Mouse (Mus musculus) heart, embryonic 10.5 days (tissue): Measurements from ENCODE around the gene Cyp2f2. TPM values are rescaled to one million over a fixed set of nuclear protein-coding genes. Genes with fewer than 3 reads are reported as not detected.

Source experiments
- DNase-seq: peaks from one replicate; pipeline ENCODE4 v3.0.0-alpha.2; 2017; ENCODE audit warnings: low spot score
- H3K27ac ChIP-seq: fragments of 300-500 bp; sonication (generic); 2 replicates; pipeline ENCODE4 v1.5.1; 2016; ENCODE audit warnings: mild to moderate bottlenecking
- H3K27me3 ChIP-seq: fragments of 300-500 bp; sonication (generic); 2 replicates; pipeline ENCODE4 v1.6.1; 2016; ENCODE audit warnings: mild to moderate bottlenecking; ENCODE audit not compliant: poor library complexity, insufficient read depth, severe bottlenecking
- H3K36me3 ChIP-seq: fragments of 300-500 bp; sonication (generic); 2 replicates; pipeline ENCODE4 v1.6.1; 2016; ENCODE audit warnings: mild to moderate bottlenecking, moderate library complexity
- H3K4me1 ChIP-seq: fragments of 300-500 bp; sonication (generic); 2 replicates; pipeline ENCODE4 v1.6.1; 2016; ENCODE audit warnings: mild to moderate bottlenecking
- H3K4me3 ChIP-seq: fragments of 300-500 bp; sonication (generic); 2 replicates; pipeline ENCODE4 v1.5.1; 2016; ENCODE audit warnings: mild to moderate bottlenecking, moderate library complexity
- H3K9me3 ChIP-seq: fragments of 300-500 bp; sonication (generic); 2 replicates; pipeline ENCODE4 v1.6.1; 2016; ENCODE audit warnings: mild to moderate bottlenecking, moderate library complexity
- WGBS: fragments of 180-500 bp; shearing (Covaris S2); methylation state at CpG from one replicate; pipeline ENCODE4 v1.1.7; 2016; 5-methylcytosine and 5-hydroxymethylcytosine counted together
- polyA plus RNA-seq: library from polyadenylated mRNA; unstranded; fragments of >200 nt; fragmentation: Nextera tagmentation; extraction: Ambion mirVana; gene quantifications from 2 replicates; pipeline ENCODE4 v1.2.1, GENCODE M21; 2016

The Cyp2f2 gene
- polyA plus RNA-seq, 1 experiment from 2014 or later: not detected

DNA sequence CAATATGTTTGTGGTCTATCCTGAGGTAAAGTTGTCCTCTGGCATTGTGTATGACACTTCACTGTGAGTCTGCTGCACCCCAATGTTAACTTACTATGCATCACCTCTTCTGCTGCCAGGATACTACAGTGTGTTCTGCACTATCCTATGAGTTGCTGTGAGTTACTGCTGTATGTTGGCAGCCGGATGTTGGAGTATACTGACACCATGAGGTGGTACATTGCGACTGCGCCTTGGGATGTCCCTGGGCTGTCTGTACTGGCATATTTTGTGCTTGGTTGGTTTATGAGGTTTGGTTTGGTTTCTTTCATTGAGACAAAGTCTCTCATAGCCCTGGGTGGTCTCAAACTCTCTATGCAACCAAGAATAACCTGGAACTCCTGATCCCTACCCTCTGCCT lies 8.5 kb downstream of the Cyp2f2 start:
- Histone ChIP-seq H3K27ac (no peak overlapping the region), H3K4me1 (0 out of 2 replicates have a peak, but pooled peaks cover 6% of the 10 kb centered on the region), H3K36me3 (no peaks in the 10 kb centered on the region), H3K27me3 (no peaks in the 10 kb centered on the region), H3K9me3 (peaks cover 4% of the 10 kb centered on the region; the same call in 1 of the 2 replicates), H3K4me3 (no peak overlapping the region)
- WGBS: 45% methylated on average over 3 of the region's 3 CpGs
- peak; percentile 74 for DNase-seq

DNA sequence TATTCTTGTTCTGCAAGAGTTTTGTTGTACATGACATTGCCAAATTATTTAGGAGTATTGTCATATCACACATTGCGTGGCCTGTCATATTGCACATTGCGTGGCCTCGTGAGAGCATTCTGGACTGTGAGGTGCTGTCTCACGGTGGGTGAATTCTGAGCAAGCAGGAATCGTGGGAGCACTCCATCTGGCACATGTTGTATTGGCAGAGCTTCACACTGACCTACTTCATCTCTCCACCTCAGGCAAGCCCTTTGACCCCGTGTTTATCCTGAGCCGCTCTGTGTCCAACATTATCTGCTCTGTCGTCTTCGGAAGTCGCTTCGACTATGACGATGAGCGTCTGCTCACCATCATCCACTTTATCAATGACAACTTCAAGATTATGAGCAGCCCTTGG lies 9.2 kb downstream of the Cyp2f2 start:
- H3K27me3 ChIP-seq: no peaks in the 10 kb centered on the region
- no peak for DNase-seq
- no peak overlapping the region for H3K27ac ChIP-seq
- peaks cover 4% of the 10 kb centered on the region; the same call in 1 of the 2 replicates for H3K9me3 ChIP-seq
- H3K36me3 ChIP-seq: no peaks in the 10 kb centered on the region
- H3K4me3 ChIP-seq: no peak overlapping the region
- 56% methylated on average over 13 of the region's 13 CpGs for WGBS
- 0 out of 2 replicates have a peak, but pooled peaks cover 6% of the 10 kb centered on the region for H3K4me1 ChIP-seq

DNA sequence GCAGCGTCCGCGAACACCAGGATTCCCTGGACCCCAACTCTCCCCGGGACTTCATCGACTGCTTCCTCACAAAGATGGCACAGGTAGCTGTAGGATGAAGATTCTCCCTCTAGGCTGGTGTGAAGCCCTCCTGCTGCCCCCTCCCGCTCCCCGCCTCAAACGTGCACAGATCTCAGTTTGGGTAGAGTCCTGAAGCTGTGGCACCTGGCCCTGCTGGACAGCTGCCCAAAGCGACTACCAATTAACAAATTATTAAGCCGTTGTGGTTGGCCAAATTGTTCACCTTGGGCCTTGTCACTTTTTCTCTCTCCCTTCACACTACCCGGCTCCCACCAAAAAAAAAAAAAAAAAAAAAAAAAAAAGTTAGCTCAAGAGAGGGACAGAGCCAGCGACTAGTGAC lies 10.1 kb downstream of the Cyp2f2 start:
- 80% methylated on average over 12 of the region's 12 CpGs for WGBS
- no peak overlapping the region for H3K27ac ChIP-seq
- no peak overlapping the region for H3K4me3 ChIP-seq

DNA sequence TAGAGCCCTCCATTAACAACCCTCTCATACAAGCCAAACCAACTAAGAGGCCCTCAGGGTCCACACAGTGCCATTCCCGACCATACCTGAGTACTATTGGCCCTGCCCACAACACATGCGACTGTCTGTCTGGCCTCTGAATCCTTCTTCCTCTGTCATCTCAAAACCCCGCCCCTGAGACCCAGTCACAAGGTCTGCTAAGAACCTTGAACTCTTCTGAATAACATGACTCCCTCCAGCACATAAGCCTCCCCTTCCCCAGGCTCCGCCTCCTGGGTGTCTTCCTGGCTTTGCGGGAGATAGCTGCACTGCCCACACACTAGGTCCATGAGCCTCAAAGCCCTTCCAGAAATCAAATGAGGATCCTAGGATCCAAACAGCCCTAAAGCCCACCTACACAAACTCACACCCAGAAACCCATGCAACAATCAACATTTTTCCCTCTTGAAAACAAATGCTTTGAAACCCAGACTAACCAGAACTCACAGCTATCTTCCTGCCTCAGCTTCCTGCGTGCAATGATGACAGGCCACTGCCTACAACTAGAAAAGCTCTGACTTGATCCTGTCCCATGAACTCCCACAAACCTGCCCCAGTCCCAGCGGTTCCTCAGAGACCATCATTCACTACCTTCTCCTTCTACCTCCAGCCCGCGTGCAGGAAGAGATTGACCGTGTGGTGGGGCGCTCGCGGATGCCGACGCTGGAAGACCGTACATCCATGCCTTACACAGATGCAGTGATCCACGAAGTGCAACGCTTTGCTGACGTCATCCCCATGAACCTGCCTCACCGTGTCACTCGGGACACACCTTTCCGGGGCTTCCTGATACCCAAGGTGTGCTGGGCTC lies 11.0 kb downstream of the Cyp2f2 start:
- H3K36me3 ChIP-seq: no peaks in the 10 kb centered on the region
- H3K9me3 ChIP-seq: peaks cover 4% of the 10 kb centered on the region; the same call in 1 of the 2 replicates
- 81% methylated on average over 22 of the region's 22 CpGs for WGBS
- no peaks in the 10 kb centered on the region for H3K27me3 ChIP-seq
- H3K4me1 ChIP-seq: 0 out of 2 replicates have a peak, but pooled peaks cover 6% of the 10 kb centered on the region
- no peak overlapping the region for H3K4me3 ChIP-seq
- H3K27ac ChIP-seq: no peak overlapping the region
- no peak for DNase-seq

More for the DNA sequence above, 10.1 kb downstream of the Cyp2f2 start:
- H3K4me1 ChIP-seq: 0 out of 2 replicates have a peak, but pooled peaks cover 6% of the 10 kb centered on the region
- H3K9me3 ChIP-seq: peaks cover 4% of the 10 kb centered on the region; the same call in 1 of the 2 replicates
- H3K36me3 ChIP-seq: no peaks in the 10 kb centered on the region
- H3K27me3 ChIP-seq: no peaks in the 10 kb centered on the region
- DNase-seq: no peak

DNA sequence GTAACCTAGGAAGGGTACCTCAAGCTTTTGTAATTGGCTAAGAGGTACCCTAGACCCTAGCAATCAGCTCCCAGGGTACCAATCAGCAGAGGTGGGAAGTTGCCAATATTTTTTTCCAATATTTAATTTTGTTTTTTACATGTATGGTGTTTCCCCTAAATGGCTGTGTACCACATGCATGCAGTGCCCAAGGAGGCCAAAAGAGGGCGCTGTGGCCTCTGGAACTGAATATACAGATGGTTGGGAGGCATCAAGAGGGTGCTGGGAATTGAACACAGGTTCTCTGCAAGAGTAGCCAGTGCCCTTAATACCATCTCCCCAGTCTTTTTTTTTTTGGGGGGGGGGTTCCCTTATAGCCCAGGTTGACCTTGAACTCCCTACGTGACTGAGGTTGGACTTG lies 11.7 kb downstream of the Cyp2f2 start:
- Histone ChIP-seq H3K4me3 (no peak overlapping the region), H3K27ac (no peak overlapping the region), H3K4me1 (0 out of 2 replicates have a peak, but pooled peaks cover 6% of the 10 kb centered on the region), H3K27me3 (no peaks in the 10 kb centered on the region), H3K9me3 (peaks cover 4% of the 10 kb centered on the region; the same call in 1 of the 2 replicates), H3K36me3 (no peaks in the 10 kb centered on the region)
- DNase-seq: no peak
- WGBS: 53% methylated on average over 2 of the region's 2 CpGs

DNA sequence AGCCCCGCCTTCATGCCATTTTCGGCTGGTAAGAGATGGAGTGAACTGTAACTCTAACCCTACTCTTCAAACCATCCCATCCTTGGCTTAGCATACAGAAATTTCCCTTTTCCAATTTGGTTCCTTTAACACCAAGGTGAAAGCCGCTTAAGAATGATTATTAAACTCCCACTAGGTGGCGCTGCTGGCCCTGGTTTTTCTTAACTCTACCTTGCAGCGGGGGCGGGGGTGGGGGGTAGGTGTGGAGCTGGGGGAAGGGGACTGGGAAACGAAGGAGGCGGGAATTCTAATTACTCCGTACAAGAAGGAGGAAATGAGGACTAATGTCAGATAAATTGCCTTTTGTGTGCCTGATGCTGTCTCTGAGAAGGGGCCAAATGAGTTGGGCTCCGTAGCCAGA lies 12.9 kb downstream of the Cyp2f2 start:
- Histone ChIP-seq H3K4me3 (no peak overlapping the region), H3K27ac (no peak overlapping the region), H3K27me3 (no peaks in the 10 kb centered on the region), H3K36me3 (no peaks in the 10 kb centered on the region), H3K9me3 (peaks cover 4% of the 10 kb centered on the region; the same call in 1 of the 2 replicates), H3K4me1 (0 out of 2 replicates have a peak, but pooled peaks cover 6% of the 10 kb centered on the region)
- 12% methylated on average over 10 of the region's 10 CpGs for WGBS
- DNase-seq: no peak

DNA sequence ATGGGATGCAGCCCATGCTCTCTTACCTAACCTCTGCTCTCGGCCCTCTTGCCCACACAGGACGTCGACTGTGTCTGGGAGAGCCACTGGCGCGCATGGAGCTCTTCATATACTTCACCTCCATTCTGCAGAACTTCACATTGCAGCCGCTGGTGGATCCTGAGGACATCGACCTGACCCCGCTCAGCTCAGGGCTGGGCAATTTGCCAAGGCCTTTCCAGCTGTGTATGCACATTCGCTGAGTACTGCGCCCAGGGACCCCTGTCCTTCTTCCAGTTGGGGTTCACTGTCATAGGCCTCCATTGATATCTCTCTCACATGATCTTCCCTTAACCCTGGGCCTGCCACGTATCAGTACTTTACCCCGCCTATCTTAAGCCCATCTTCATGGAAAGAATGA lies 13.4 kb downstream of the Cyp2f2 start:
- H3K27me3 ChIP-seq: no peaks in the 10 kb centered on the region
- no peak for DNase-seq
- peaks cover 4% of the 10 kb centered on the region; the same call in 1 of the 2 replicates for H3K9me3 ChIP-seq
- H3K27ac ChIP-seq: no peak overlapping the region
- WGBS: 66% methylated on average over 12 of the region's 12 CpGs
- no peaks in the 10 kb centered on the region for H3K36me3 ChIP-seq
- no peak overlapping the region for H3K4me3 ChIP-seq
- 0 out of 2 replicates have a peak, but pooled peaks cover 6% of the 10 kb centered on the region for H3K4me1 ChIP-seq

DNA sequence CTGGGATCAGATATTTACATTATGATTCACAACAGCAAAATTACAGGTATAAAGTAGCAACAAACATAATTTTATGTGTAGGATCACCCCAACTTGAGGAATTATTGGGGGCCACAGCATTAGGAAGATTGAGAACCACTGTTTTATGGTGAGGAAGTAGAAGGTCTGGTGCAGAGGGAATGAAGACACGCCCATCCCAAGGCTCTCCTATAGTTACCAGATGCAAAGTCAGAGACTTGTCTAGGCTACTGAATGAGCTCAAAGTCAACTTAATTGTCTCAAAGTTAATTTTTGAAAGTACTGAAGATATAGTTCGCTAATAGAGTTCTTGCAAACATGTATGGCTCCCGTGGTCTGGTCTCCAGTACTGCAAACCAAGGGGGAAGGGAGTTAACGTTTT lies 14.0 kb downstream of the Cyp2f2 start:
- Histone ChIP-seq H3K27me3 (no peaks in the 10 kb centered on the region), H3K4me3 (no peak overlapping the region), H3K4me1 (0 out of 2 replicates have a peak, but pooled peaks cover 6% of the 10 kb centered on the region), H3K27ac (no peak overlapping the region), H3K36me3 (no peaks in the 10 kb centered on the region), H3K9me3 (peaks cover 4% of the 10 kb centered on the region; the same call in 1 of the 2 replicates)
- no peak for DNase-seq
- WGBS: 78% methylated on average over 4 of the region's 4 CpGs

DNA sequence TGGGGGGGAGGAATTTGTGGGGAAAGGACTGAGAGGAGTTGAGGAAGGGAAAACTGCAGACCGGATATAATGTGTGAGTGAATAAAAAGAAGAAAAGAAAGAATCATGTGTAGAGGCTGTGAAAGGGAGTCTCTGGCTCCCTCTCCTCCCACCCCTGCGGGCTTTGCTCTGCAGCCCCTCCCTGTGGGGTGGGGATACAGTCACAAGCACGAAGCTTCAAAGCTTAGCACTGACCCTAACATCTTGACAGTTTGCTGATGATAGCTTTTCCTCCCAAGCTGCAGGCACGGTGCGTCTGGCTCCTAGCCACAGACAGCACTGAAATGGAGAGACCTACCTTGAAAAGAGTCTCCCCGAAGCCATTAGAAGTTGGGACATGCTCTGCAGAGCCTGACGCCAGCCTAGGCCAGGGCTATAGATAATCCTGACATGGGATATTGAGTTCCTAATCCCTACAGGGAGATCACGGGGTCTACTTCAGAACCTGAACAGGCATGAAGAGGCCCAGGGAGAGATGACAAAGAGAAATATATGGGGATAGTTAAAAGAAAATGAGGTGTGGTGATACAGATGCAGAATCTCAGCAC lies 16.8 kb downstream of the Cyp2f2 start:
- H3K9me3 ChIP-seq: 0 out of 2 replicates have a peak, but pooled peaks cover 3% of the 10 kb centered on the region
- no peaks in the 10 kb centered on the region for H3K36me3 ChIP-seq
- H3K4me1 ChIP-seq: no peaks in the 10 kb centered on the region
- WGBS: 53% methylated on average over 8 of the region's 8 CpGs
- H3K27ac ChIP-seq: no peak overlapping the region
- no peak for DNase-seq
- H3K4me3 ChIP-seq: no peak overlapping the region
- H3K27me3 ChIP-seq: no peaks in the 10 kb centered on the region

DNA sequence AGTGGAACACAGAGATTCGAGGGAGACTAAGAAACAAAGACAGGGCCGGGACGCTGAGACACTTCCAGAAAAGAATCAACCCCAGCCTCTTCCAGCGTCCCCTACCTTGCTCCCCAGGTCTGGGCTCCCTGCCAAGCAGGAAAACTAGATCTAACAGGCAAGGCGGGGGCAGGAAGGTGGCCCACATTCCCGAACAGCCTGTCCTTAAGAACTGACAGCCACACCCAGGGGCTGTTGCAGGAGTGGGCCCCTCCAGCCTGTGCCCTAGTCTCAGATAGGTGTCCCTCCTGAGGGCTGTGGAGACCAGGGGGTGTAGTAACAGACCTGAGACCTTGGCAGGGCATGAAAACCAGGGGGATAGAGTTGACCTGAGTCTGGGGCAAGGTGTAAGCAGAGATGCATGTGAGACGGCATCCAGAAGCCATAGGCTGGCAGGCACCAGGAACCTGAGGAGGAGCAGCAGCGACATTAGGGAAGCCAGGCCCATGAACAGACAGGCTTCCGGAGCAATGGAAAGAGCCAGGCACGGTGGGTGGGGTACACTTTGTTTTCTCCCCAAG lies 33.6 kb downstream of the Cyp2f2 start, which contains the start of gene Cyp2t4:
Cyp2t4 (plus strand) TSS at position 510 of the 560 bp plus-strand sequence.
- Histone ChIP-seq H3K9me3 (no peaks in the 10 kb centered on the region; the same call in 1 of the 2 replicates), H3K4me3 (no peak within 1 kb of the TSS), H3K27me3 (no peaks in the 10 kb centered on the region), H3K36me3 (peaks cover 17% of the 10 kb centered on the region), H3K4me1 (peaks cover 4% of the 10 kb centered on the region; the same call in 1 of the 2 replicates), H3K27ac (no peak within 1 kb of the TSS)
- no peak for DNase-seq
- 79% methylated on average over 10 of the region's 10 CpGs for WGBS

DNA sequence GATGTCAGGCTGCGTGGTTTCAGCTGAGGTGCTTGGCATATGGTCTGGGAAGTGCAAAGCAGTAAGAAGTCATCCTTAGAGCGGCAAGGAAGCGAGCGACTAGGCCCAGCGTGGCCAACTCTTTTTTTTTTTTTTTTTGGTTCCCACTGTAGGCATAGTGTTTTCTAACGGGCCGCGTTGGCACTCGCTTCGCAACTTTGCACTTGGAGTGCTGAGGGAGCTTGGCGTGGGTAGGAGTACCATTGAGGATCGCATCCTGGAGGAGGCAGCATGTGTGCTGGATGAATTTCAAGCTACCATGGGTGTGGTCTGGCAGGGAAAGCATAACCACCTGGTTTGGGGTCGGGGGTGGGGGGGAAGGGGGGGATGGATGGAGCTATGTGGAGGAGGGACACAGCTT lies 36.3 kb downstream of the Cyp2f2 start:
- no peak overlapping the region for H3K27ac ChIP-seq
- H3K36me3 ChIP-seq: peaks cover 36% of the 10 kb centered on the region
- no peaks in the 10 kb centered on the region for H3K27me3 ChIP-seq
- DNase-seq: no peak
- H3K4me1 ChIP-seq: peaks cover 12% of the 10 kb centered on the region
- WGBS: 76% methylated on average over 13 of the region's 13 CpGs
- no peaks in the 10 kb centered on the region; the same call in 1 of the 2 replicates for H3K9me3 ChIP-seq
- H3K4me3 ChIP-seq: no peak overlapping the region

DNA sequence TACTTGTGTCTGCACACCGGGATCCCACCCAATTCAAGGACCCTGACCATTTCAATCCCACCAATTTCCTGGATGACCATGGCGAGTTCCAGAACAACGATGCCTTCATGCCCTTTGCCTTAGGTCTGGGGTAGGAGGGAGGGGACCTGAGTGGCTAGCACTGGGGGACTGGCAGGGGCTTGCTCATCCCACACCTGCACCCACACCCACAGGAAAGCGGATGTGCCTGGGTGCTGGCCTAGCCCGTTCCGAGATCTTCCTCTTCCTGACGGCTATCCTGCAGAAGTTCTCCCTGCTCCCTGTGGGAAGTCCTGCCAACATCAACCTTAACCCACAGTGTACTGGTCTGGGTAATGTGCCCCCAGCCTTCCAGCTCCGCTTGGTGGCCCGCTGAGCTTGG lies 38.5 kb downstream of the Cyp2f2 start:
- H3K27ac ChIP-seq: no peak overlapping the region
- H3K36me3 ChIP-seq: peaks cover 54% of the 10 kb centered on the region

More for the DNA sequence above, 38.5 kb downstream of the Cyp2f2 start:
- 93% methylated on average over 9 of the region's 9 CpGs for WGBS
- no peaks in the 10 kb centered on the region; the same call in 1 of the 2 replicates for H3K9me3 ChIP-seq
- H3K4me3 ChIP-seq: no peak overlapping the region
- H3K4me1 ChIP-seq: peaks cover 26% of the 10 kb centered on the region
- H3K27me3 ChIP-seq: no peaks in the 10 kb centered on the region
- no peak for DNase-seq
